Mouse (Mus musculus) embryo, embryonic 11.5 days (tissue): ENCODE measurements around the gene Tmem150c.

Experiments used
- DNase-seq: peaks from one replicate; pipeline ENCODE4 v3.0.0-alpha.2; 2012; ENCODE audit warnings: low read depth, low spot score

Gene Tmem150c

DNA sequence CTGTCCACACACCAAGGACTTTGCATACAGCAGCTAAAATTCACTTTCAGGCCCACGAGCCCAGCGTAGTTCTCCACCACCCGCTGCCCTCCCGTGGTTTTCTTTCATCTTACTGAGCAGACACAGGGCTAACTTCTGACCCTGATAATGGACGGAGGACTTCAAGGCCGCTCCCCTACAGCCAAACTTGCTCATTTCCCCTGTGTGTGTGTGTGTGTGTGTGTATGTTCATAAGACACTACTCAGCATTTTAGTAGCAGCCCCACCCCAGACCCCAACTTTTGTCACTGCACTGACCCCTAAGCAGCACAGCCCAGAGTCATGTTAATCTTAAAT, at the start of gene Tmem150c:
Gene Tmem150c (minus strand): TSS at position 171 of the 336 bp plus-strand sequence.
- no peak for DNase-seq

DNA sequence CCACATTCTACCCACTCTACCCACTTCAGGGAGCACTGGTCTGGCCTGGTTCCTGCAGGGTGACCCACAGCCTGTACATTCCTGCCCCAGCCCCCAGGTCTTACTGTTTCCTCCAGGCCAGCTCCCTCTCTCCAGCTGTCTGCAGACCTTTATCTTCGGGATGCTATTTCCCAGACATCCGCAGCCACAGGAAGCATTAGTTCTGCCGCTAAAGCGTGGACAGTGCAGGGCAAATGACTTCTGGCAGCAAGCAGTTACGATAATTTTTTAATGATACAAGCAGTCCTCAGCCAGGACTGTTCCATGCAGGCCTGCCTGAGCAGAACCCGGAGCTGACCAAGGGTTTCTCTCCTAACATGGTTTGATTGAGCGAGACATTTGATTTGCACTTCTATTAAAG, 49.5 kb upstream of the Tmem150c start:
- DNase-seq, result no peak

DNA sequence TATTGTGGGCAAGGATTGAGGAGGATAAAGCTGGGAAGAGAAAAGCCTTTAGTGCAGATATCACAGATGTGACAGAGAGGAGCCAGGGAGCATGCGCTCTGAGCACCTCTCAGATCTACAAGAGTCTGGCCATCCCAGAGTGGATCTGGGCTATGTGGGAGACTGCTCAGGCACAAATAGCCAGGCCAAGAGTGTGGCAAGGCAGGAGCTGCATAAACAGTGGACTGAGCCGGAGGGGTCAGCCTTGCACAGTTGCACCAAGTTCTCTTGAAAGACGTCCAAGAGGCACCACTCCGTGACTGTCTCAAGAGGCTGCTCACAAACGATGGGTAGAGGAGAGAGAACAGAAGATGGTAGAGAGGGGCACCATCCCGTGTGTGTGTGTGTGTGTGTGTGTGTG, 47.1 kb upstream of the Tmem150c start:
- no peak for DNase-seq

DNA sequence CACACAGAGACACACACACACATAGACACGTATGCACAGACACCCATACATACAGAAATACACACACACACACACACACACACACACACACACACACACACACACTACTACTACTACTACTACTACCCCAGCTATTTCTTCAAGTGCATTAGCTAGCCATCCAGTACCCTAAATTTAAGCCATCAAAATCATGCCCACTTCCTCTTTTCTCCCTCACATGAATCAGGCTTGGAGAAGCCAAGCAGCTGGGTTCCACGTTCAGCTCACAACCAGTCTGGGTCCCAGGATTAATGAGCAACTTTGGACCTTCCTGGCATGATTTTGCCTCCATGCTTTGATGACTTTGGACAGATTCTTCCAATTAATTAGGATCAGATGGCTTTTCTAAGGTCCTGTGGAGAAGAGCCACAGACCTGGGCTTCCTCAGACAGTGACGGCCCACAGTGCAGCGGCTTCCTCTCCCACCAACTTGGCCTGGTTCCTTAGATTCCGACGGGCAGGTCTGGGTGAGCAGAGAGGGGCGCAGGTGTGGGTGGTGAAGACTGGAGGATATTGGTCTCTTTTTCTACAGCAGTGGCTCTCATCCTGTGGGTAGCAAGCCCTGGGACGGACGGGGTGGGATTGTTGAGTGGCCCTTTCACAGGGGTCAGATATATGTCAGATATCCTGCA, 46.0 kb upstream of the Tmem150c start:
- DNase-seq, result no peak

DNA sequence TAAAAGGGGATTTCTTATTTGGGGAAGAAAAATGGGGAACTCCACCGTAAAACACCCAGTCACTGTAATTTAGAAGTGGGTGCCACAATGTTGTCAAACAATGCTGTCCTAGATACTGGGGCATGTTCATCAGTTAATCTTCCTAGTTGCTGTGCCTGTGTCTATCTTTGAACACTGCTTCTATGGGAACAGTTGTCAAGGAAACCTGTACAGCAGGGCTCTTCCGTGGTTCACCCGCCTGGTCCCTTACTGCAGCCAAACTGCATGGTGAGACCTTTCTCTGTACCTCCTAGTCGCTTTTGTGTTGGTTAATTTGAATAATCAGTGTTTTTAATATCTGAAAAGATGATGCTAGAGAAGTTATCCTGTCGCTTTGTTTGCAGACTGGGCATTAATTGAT, 41.2 kb upstream of the Tmem150c start:
- DNase-seq, result no peak

DNA sequence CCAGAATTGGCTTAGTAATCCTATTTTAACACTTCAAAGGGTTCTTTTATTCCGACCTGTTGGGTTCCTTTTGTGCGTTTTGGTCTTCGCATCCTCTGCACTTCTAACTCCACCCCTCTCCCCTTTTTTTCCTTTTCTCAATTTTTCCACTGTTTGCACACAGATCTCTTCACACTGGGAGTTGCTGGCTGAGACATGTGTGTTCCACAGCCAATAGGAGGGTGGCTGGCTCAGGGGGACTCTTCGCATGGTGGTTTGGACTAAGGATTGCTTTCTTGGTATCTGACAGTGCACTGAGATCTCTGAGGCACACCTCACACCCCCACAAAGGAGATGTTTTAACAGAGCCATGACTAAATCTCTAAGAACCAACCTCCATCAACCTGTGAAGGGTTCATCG, 40.7 kb upstream of the Tmem150c start:
- no peak for DNase-seq

DNA sequence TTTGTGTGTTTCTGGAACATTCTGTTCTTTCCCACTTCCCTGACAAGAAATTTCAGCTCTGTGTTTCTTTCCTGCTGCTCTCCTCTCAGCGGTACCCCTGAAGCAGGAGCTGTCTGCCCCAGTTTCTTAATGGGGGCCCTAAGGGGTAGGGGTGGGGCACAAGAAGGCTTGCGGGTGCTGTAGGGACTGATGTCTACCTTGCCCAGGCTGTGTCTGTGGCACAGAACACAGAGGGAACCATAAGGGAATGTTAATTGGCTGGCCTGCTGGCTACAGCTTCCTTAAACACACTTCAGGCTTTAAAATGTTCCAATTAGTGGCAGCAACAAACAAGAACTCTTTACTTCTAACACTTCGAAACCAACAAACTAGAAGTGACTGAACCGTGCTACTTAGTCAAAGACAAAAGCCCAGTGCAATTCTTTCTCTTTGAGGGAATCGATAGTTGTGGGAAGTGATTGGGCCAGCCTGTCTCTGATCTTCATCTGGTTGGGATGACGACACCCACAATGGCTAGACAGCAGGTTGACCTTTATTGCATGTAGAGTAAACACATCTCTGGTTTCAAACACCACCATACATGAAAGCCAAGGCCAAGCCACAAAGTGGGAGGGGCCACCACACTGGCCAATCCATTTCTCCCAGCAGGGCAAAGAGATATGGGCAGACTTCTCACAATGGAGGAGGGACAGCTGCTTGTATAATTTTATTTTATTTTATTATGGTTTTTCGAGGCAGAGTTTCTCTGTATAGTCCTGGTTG, 39.7 kb upstream of the Tmem150c start:
- no peak for DNase-seq

DNA sequence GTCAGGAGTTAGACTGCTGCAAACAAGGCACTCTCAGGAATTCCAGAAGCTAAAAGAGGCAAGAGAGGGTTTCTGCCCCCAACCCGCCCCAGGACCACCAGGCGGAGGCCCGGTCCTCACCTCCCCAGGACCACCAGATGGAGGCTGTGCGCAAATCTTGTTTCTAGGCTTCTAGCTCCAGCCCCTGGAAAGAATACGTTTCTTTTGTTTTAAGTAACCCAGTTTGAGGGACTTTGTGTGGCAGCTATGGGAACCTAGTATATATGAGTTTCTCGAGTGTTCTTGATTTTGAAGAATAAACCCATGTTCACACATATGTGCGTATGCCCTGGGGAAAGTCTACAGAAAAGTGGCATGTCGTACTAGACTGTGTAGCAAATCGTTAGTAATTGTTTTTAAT, 37.9 kb upstream of the Tmem150c start:
- no peak for DNase-seq

DNA sequence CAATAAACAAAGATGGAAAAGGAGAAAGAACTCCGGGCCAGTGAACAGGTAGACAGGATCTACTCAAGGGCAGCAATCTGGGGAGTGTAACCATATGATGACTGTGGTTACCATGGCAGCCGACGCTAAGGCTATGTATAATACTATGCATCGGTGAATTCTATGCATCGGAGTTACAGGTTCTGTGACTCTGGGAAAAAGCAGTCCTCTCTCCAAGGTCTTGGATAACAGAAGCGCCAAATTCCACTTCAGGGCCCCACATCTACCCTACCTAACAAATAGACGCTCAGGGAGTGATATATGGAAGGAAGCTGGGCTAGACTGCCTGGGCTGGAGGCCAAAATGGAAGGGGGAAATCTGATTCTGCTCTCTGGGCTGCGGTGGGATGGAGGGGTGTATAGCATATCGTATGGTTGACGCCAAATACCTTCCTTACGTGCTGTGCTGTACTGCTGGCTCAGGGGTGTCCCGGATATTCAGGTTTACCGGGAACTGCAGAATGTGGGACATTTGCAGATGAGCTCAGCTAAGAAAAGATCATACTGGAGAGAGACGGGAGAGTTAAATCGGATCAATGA, 37.3 kb upstream of the Tmem150c start:
- no peak for DNase-seq

DNA sequence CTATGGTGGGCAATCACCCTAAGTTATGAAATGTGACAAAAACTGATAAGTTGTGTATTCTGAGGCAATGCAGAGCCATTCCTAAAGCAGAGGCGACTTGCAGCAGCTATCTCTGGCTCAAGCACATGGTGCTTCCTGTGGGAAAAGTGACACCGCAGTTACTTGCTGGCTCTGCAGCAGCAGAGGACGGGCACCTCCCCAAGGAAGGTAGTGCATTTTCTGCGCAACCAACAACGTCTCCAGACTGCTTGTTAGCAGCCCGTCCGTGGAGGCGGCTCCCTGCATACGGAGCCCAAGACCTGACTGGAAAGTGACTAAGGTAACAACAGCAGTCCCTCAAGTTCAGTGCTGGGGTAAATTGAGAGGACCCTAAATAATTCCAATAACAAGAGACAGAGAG, 36.8 kb upstream of the Tmem150c start:
- no peak for DNase-seq

DNA sequence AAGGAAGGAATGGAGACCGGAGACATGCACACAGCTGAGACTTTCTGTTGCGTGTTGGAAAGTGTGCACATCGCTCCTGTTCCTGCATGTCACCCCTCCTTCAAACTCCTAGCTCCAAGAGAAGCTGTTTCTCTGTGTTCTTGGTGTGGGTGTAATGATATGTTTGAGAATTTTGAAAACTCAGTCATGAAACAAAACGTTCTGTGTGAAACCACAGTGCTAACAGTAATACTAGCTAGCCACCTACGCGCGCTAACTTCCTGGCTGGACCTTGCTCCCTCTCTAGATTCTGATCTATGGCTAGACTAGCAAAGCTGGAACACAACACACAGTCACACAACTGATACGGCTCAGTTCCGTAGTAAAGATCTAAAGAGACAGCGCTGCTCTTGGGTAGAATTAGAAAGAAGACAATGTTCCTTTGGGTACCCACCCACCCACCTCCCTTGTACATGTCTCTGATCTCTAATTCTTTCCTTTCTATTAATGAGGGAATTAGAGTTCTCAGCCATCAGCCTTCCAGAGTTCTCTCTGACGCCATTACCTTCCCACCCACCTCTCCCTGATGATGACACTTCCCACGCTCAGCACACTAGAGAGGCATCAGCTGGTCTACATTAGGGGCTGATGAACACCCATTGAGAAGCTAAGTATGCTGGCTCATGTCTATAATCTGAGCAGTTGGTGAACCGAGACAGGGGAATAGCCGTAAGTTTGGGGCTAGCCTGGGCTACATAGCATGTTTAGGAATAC, 32.0 kb upstream of the Tmem150c start:
- DNase-seq, result no peak

DNA sequence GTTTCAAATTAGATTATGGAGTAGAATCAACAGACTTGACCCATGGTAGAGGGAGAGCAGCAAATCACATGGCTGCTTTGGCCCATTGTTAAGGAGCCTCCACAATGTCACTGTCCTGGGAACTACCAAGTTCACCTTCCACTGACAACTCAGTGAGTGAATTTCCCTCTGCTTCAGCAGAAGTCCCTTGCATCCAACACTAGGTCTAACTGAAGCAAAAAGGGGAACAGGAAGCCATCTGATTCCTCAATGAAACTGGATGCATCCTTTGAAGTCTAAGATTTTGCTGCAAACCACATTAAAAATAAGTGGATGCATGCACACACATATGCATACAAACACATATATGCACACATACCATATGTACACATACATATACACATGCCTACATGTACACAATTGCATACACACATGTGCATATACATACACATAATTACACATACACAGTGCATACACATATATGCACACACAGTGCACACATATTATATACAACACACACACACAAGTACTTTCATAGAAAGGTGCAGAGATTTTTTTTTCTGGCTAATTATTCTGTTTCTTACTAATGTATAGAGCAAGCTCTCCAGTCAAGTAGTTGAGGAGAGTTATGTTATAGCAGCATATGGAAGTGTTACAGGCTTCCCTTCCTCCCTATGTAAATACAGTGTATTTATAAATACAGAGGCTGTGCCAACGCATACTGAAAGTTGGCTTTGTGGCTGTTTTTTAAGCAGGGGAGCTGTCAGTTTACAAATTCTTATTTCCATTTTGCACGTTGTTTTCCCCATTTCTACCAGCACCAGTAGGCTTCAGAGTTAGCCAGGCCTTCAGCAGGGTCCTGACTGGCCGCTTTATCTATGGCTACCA, 27.7 kb upstream of the Tmem150c start:
- DNase-seq, result no peak

DNA sequence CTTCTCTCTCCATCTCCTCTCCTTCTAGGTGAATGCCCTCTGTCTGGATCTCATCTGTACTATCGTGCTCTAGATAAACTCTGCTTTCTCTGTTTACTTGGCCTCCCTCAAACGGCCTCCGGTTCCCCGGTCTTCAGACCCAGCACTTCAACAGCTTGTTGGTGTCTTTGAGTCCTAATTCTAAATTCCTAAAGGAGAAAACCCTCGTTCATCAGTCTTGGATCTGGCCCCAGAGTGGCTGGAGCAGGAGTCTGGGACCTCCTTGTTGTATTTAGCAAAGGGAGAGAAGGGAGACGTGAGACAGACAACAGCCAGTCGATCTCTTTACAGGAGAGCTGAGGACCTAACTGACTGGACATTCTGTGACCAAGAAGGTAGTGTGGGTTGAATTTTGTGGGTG, 27.0 kb upstream of the Tmem150c start:
- no peak for DNase-seq

DNA sequence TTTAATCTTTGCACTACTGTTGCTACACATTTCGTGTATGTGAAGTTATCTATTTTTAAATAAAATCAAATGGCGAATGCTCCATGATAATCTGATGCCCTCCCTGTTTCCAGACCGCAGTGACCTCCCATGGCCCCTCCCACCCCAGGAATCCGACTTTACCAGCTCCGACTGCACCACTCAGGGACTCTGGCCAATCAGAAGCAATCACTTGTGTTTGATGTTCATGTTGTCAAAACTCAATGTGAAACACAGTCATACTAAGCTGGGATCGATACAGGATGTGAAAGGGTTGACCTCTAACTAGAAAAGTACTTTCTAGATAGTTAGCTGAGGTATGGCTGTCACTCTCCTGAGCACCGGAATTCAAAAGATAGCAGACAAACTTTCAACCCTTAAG, 26.3 kb upstream of the Tmem150c start:
- DNase-seq, result no peak

DNA sequence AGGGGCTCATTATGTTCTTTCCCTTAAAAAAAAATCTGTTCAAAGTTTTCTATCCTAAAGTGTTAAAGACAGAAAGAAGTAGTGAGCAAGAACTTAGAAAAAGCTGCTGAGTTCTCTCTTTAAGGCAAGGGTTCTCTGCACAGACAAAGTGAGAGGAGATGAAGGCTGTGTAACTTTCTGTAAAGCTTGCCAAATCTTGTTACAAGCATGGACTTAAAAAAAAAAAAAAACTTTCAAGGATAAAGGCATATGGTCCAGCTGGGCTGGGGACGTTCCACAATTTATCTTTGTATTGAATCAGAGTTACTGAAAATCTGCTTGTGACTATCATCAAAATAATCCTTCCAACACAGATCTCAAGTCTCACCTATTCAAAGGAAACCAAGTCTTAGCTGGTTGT, 21.4 kb upstream of the Tmem150c start:
- no peak for DNase-seq

DNA sequence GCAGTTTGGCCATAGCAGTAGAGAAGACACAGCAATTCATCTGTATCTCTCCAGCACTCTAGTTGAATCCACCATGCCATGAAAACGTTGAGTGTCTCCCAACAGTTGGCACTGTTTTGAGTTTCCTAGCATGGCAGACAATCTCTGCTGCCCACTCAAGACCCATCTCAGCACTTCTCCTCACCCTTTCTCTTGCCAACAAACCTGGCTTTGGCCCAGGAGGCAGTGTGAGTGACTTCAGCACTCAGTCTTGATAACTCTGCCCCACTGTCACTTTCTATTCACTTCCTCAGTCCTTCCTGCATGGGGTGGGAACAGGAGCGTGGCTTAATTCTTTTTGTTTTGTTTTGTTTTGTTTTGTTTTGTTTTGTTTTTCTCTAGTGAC, 19.2 kb upstream of the Tmem150c start:
- DNase-seq, result no peak

DNA sequence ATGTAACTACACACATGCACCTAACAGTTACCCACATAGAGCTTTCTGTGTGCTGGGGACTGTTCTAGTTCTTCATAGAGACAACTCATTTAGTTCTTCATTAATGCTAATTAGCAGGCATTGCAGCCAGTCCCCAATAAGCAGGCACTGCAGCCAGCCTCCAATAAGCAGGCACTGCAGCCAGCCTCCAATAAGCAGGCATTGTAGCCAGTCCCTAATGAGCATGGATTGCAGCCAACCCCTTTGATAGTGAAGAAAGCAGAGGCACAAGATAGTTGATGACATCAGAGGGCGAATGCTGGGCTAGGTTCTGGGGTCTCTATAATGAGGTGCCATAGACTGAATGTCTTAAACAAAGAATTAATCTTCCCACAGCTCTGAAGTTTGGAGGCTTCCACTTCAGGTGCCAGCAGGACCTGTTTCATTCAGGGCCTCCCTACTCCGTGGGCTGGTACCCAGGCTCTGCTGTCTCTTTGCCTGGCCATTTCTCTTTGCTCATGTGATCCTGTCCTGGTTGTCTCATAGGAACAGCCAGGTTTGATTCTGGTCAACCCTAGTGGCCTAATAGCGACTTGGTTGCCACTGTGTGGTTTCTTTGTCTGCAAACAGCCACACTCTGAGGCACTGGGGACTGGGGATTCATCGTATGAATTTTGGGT, 18.6 kb upstream of the Tmem150c start:
- DNase-seq, result no peak

DNA sequence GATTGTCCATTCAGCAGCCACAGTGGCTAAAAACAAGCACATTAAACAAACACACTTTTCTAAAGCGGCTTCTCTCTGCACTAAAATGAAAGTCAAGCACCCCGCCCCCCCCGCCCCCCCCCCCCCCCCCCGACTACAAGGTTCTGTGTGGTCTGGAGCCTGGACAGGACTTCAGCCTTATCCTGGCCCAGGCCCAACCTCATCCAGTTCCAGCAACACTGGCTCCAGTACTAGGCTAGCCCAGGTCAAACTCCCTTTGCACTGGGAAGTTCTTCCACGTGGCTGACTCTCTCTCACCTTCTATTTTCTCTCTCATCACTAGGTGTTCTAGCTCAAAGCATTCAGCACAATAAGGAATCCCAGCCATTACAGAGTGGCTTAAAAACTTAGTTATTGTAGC, 17.9 kb upstream of the Tmem150c start:
- DNase-seq, result no peak

DNA sequence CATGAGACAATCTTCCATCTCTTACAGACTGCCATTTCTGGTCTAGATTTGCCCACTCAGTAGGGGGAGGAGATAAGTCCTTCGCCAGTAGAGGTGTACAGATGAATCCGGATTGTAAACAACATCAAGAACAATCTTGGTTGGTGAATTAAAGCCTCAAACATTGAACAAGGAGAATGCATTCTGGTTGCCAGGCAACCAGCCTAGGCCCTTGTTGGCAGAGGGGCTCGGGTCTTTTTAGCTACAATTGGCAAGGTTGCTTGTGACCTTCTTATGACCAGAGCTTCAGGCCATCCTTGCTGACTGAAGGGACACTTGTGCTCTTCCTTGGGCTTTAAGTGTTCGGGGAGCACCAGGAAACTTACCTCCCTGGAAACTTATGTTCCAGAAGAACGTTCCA, 16.5 kb upstream of the Tmem150c start:
- DNase-seq, result no peak

DNA sequence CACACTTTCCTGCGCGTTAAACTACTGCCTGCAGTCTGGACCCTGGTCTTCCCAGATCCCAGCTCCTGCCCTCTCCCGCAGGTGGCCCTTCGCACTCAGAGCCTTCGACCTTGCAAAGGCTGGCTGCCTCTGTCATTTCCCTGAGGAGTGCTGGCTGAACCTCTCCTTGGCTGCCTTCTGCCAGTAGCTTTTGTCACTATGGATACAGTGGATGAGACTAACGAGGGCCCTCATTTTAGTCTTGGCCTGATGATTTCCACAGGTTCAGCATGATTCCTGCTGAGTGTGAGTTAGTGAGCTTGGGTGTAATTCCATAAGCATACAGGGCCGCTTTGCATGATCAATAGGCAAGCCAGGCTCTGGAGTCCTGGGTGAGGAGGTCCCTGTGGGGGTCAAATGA, 16.0 kb upstream of the Tmem150c start:
- DNase-seq, result no peak

DNA sequence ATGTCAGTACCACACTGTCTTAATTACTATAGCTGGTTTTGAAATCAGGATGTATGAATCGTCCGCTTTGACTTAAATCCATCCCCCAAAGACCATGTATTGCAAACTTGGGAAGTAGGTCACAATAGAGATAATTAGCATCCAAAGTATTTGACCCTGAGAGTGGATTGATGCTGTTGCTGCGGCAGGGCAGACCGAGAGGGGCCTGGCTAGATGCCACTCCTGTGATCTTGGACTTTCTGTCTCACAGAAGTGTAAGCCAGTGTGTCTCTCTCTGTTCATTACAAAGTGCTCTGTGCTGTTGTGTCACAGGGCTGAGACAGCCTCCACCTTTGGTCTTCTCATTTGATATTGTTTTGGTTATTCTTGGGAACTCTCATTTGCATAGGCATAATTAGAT, 12.5 kb upstream of the Tmem150c start:
- DNase-seq, result no peak
